Mouse (Mus musculus): ENCODE measurements around the gene Patl2.
A peak's percentile ranks its signal among the peaks of the same experiment; 100 is the strongest.

Gene Patl2

DNA sequence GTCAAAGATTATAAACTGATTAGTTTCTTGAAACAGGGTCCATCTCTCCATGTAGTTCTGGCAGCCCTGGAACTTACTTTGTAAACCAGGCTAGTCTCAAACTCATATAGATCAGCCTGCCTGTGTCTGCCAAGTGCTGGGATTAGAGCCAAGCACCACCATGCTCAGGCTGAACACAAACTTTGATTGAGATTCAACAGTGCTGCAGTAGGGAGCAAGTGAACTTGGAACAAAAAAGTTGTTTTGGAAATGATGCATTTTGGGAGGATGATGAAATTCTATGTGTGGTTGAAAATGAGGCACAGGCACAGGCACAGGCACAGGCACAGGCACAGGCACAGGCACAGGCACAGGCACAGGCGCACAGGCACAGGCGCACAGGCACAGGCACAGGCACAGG lies 13.8 kb downstream of the Patl2 start:
- no peak for DNase-seq (ENCODE audit: low spot score)

GRCm38 (mm10) chr2:122171292-122171691 lies 14.7 kb downstream of the Patl2 start:
- DNase-seq (ENCODE audit: low spot score): no peak

GRCm38 (mm10) chr2:122164293-122164692 lies 21.7 kb downstream of the Patl2 start:
- DNase-seq (ENCODE audit: low spot score): no peak

GRCm38 (mm10) chr2:122163430-122164195 lies 22.4 kb downstream of the Patl2 start:
- DNase-seq (ENCODE audit: low spot score): no peak

GRCm38 (mm10) chr2:122162529-122162928 lies 23.5 kb downstream of the Patl2 start:
- DNase-seq (ENCODE audit: low spot score): no peak

DNA sequence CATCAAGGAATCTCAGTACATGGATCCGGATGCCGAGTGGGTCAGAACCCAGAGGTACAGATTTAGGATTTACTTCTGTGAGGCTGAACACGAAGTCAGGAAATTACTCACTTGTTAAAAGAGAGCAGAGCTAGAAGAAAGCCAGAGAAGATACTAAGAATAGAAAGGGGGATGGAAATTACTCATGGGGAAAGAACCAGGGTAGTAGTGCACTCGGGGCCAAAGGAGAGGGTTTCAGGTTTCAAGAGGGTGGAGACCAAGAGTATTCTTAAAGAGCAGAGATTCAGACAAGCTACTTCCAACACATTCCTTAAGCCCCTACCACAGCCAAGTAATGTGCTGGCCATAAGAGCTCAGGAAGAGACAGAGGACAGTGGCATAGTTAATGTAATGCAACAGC lies 24.4 kb downstream of the Patl2 start:
- no peak for DNase-seq (ENCODE audit: low spot score)

DNA sequence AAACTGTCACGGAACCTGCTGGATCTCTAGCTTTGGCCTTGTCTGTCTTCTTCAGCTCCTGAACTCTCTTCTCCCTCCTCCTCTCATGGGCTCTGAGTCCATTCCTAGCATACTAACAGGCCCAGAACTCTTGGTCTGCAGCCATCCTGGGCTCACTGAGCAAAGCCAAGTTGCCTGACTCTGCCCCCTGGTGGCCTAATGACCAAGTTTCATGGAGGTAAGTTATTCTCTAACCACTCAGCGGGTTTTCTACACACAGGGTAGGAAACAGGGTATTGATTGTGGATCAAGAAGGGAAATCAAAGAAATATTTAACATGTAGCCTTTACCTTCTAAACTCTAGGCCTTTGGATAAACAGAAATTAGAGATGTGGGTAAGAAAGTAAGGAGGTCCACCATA lies 25.3 kb downstream of the Patl2 start, which contains the start of gene Trim69:
Gene Trim69, plus strand, starts transcription at position 21 of the 400 bp plus-strand sequence.
- DNase-seq (ENCODE audit: low spot score): peak; percentile 84

DNA sequence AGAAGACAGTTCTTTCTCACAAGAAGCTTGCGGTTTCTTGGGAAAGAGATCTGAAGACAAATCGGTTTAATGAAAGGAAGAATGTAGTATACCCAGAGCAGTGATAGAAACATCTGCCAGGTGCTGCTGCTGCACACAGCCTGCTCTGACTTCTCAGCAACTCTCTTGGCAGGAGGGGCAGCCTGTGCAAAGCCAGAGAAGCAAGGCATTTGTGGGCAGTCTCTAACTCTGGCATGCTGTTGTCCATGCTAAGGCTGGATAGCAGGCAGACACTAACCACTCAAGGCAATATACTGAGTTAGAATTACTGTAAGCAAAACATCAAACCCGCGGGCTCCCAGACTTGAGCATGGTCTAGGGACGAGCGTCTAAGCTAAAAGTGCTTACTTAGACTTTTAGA lies 26.3 kb downstream of the Patl2 start:
- no peak for DNase-seq (ENCODE audit: low spot score)

DNA sequence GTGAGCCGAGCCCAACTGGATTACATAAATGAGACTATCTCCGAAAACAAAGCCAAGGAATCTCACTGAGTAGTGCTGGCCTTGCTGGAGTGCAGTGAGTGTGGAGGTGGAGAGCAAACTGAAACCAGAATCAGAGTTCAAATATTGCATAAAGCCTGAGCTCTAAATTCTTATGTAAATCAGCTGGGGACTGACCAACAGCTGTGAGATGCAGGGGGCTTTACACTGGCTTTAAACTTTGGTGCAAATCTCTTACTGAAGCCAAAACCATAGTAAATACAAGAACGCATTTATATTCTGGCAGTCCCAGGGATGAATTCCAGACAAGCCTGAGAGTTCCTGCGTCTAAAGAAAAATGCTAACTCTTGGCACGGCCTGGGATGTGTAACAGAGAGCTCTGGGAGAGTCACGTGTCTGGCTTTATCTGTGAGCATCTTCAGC lies 27.6 kb downstream of the Patl2 start:
- DNase-seq (ENCODE audit: low spot score): no peak

DNA sequence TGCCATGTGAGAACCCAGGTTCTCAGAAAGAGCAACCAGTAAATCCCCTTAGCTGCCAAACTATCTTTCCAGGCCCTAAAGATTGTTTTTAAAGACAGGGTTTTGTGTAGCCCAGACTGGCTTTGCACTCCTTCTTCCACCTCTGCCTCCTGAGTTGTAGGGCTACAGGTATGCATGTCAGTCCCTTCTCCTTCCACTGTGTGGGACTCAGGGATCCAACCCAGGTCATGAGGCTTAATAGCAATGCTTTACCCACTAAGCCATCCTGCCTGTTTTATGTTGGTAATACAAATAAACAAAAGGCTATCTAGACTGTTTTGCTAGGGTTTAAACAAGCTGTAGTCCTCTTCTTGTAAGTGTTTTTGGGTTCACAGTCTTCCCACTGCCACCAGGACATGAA lies 28.4 kb downstream of the Patl2 start:
- DNase-seq (ENCODE audit: low spot score): no peak

GRCm38 (mm10) chr2:122156051-122156700 lies 29.8 kb downstream of the Patl2 start:
- no peak for DNase-seq (ENCODE audit: low spot score)

DNA sequence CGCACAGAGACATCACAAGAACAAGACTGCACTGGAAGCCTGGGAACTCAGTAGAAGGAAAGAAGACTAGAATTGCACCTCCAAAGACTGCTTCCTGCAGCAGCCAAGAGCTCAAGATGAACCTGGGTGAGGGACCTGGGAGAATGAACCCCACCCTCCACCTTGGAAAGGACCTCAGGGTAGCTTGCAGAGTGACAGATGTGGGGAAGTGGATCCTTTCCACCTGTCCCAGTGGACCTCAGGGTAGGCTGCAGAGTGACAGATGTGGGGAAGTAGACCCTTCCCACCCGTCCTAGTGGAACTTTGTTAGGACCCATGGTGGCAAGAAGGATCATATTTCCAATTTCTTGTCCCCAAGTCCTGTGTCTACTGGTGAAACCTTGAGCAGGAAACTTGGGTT lies 30.7 kb downstream of the Patl2 start:
- no peak for DNase-seq (ENCODE audit: low spot score)

- no peak for DNase-seq (ENCODE audit: low spot score)
These were observed 31.5 kb downstream of the Patl2 start for GRCm38 (mm10) chr2:122154479-122154878.

- no peak for DNase-seq (ENCODE audit: low spot score)
These were observed 32.2 kb downstream of the Patl2 start for GRCm38 (mm10) chr2:122153681-122154365.

GRCm38 (mm10) chr2:122152850-122153249 lies 33.1 kb downstream of the Patl2 start:
- DNase-seq (ENCODE audit: low spot score): no peak

DNA sequence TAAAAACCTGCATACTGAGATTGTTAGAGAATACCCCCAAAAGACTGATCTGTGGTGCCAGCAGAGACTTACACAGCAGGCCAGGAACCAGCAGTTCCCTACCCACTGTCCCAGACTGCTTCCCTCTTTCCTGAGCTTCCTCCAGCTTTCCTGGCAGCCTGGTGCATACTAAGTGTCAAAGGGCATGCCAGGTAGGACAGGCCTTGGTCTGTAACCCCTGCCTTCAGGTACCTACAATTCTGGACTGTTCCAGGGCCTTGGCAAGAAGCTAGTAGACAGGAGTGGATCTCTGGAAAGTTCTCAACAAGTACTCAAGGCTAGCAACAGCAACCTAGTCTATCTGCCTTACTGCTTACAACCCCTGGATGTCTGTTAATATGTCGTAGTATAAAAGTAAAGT lies 34.8 kb downstream of the Patl2 start:
- DNase-seq (ENCODE audit: low spot score): no peak

DNA sequence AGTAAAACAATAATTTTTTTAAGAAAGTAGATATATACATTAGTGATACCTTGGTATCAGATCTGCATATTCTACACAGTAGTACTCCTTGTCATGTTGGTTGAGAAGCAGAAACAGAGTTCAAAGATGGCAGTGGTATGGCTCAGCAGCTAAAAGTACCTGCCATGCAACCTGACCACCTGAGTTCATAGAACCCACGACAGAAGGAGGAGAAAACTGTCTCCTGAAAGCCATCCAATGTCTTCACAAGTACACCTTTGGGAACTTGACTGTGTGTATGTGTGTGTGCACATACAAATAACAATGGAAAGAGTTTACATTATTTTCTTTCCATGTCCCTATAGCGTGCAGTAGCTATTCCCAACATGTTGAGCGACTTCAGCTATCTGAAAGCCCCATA lies 36.3 kb downstream of the Patl2 start:
- no peak for DNase-seq (ENCODE audit: low spot score)

DNA sequence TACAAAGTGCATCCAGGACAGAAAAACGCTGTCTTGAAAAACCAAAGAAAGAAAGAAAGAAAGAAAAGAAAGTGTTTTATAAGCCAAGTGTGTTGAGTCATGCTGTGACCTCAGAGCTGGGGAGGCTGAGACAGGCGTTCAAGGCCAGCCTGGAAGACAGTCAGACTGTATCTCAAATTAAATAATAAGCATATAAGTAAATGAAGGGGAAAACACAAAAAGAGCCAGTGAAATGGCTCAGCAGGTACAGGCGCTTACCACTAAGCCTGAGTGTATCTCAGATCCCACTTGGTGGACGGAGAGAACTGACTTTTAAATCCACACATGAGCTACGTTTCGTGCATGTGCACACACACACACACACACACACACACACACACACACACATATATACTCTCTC lies 36.7 kb downstream of the Patl2 start:
- DNase-seq (ENCODE audit: low spot score): no peak

- DNase-seq (ENCODE audit: low spot score): peak; percentile 35
These were observed 37.6 kb downstream of the Patl2 start for GRCm38 (mm10) chr2:122148242-122148917.

DNA sequence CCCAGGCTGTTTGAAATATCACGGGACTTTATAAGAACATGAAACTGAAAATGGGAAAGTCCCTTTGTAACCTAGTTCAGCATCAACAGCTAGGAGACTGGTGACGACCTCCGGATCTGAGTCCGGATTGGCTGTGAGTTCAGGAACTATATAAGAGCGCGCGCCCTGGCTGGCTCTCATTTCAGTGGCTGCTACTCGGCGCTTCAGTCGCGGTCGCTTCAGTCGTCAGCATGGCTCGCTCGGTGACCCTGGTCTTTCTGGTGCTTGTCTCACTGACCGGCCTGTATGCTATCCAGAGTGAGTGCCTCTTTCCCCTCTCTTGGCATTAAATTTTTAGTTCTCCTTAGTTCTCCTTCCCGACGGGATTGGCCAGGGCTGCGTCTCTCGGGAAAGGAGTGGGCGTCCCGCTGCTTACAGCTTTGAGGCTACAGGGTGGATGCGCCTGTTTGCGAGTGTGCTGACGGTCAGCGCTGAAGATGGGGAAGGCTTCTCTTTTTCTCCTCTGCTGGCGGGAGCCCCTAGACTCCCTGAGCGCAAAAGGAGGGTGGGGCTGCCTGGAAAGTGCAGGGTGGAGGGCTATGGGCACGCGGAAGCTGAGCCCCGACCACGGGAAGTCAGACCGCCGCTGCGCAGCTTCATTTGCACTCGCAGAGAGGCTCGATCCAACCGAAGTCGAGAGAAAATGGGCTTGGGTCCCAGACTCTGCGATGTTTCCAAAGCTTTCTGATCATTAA lies 38.3 kb downstream of the Patl2 start, which contains the start of gene B2m:
Gene B2m, plus strand, starts transcription at position 179 of the 734 bp plus-strand sequence.
- DNase-seq (ENCODE audit: low spot score): peak; percentile 92

- no peak for DNase-seq (ENCODE audit: low spot score)
These were observed 39.3 kb downstream of the Patl2 start for GRCm38 (mm10) chr2:122146687-122147086.

DNA sequence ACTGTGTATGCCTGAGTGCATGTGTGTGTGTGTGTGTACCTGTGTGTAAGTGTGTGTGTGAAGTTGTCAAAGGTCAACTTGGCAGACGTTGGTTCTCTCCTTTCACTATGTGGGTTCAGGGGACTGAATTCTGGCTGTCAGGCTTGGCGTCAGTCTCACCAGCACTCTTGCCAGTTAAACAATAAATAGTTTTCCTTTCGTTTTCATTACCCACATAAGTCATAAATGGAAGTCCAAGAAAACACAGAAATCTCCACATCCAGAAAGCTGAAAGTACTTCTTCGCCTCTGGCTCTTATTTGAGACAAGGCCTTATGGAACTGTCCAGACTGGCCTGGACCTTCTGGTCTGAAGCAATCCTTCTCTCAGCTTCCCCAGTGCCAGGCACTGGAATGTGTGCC lies 40.2 kb downstream of the Patl2 start:
- DNase-seq (ENCODE audit: low spot score): no peak

All from urinary bladder, postnatal 25 days (tissue).